Mouse (Mus musculus) myocyte (in vitro differentiated cells): Measurements from ENCODE around the gene Arid1b.

Experiments used
- CEBPB ChIP-seq: IDR thresholded peaks from 2 replicates; pipeline ENCODE4 v1.6.1; 2011; ENCODE audit warnings: mild to moderate bottlenecking, moderate library complexity; ENCODE audit not compliant: poor library complexity, insufficient read depth, severe bottlenecking
- E2F4 ChIP-seq: IDR thresholded peaks from one replicate; pipeline ENCODE4 v1.6.1; 2011; ENCODE audit warnings: mild to moderate bottlenecking, control low read depth, moderate library complexity; ENCODE audit not compliant: insufficient read depth
- POLR2A ChIP-seq: IDR thresholded peaks from one replicate; pipeline ENCODE4 v1.6.1; 2011; ENCODE audit warnings: low read depth, mild to moderate bottlenecking, control low read depth, moderate library complexity; ENCODE audit not compliant: insufficient read length
- TCF12 ChIP-seq: IDR thresholded peaks from one replicate; pipeline ENCODE4 v1.6.1; 2011; ENCODE audit warnings: mild to moderate bottlenecking, control low read depth; ENCODE audit not compliant: poor library complexity, insufficient read depth, severe bottlenecking
- USF1 ChIP-seq: IDR thresholded peaks from one replicate; pipeline ENCODE4 v1.6.1; 2011; ENCODE audit warnings: low read depth, mild to moderate bottlenecking, control low read depth, moderate library complexity

DNA sequence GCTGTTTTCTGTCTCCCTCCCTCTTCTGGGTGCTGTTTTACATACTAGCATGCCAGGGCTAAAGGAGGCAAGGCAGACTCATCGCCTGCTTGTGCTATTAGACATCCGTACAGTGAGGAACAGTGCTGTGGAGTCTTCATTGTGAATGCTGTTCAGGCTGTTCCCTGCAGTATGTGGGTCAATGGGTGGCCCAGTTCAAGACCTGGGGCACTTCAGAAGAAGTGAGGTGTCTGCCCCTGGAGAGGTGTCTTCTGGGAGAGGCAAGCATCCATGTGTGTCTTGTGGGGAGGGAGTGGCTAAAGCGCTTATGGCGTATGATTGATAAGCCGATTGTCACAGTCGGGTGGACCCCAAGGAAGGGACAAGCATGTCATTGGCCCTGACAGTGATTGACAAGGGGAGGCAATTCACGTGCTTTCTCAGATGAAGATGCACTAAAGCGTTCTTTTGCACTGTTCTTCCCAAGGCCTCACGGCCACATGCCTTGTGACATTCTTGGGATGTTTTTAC is 65.0 kb downstream of the Arid1b start:
- TF ChIP-seq POLR2A: no peak
- no peak for TF ChIP-seq E2F4
- TF ChIP-seq TCF12: no peak
- no peak for TF ChIP-seq USF1
- no peak for TF ChIP-seq CEBPB
